Mouse (Mus musculus) kidney, embryonic 14.5 days (tissue): ENCODE results near the gene Prkd1. TPM values are rescaled to one million over a fixed set of nuclear protein-coding genes. Genes with fewer than 3 reads are reported as not detected.

ENCODE experiments used
- ATAC-seq: fragments of 200-750 bp; cut with Nextera tagmentation; 2 replicates; pipeline ENCODE4 v1.8.0; 2017; ENCODE audit warnings: moderate number of reproducible peaks, mild to moderate bottlenecking, moderate TSS enrichment, moderate library complexity; ENCODE audit not compliant: low FRiP score, low TSS enrichment
- H3K27ac ChIP-seq: fragments of 300-500 bp; sonication (generic); 2 replicates; pipeline ENCODE4 v1.5.1; 2014; ENCODE audit warnings: low read depth, mild to moderate bottlenecking, low read length, moderate library complexity, mixed read lengths
- H3K27me3 ChIP-seq: fragments of 300-500 bp; sonication (generic); 2 replicates; pipeline ENCODE4 v1.6.1; 2014; ENCODE audit warnings: mild to moderate bottlenecking, low read length; ENCODE audit not compliant: control insufficient read depth, insufficient read depth
- H3K36me3 ChIP-seq: fragments of 300-500 bp; sonication (generic); 2 replicates; pipeline ENCODE4 v1.6.1; 2014; ENCODE audit warnings: low read length, mixed read lengths; ENCODE audit not compliant: control insufficient read depth, insufficient read depth
- H3K4me1 ChIP-seq: fragments of 300-500 bp; sonication (generic); 2 replicates; pipeline ENCODE4 v1.6.1; 2014; ENCODE audit warnings: low read length, mixed read lengths; ENCODE audit not compliant: control insufficient read depth, insufficient read depth
- H3K4me2 ChIP-seq: fragments of 300-500 bp; sonication (generic); replicated peaks from 2 replicates; pipeline ENCODE4 v1.6.1; 2014; ENCODE audit warnings: low read depth, mild to moderate bottlenecking, low read length
- H3K4me3 ChIP-seq: fragments of 300-500 bp; sonication (generic); 2 replicates; pipeline ENCODE4 v1.5.1; 2014; ENCODE audit warnings: mild to moderate bottlenecking, low read length
- H3K9ac ChIP-seq: fragments of 300-500 bp; sonication (generic); 2 replicates; pipeline ENCODE4 v1.6.1; 2014; ENCODE audit warnings: low read depth, mild to moderate bottlenecking, low read length, moderate library complexity
- H3K9me3 ChIP-seq: fragments of 300-500 bp; sonication (generic); 2 replicates; pipeline ENCODE4 v1.6.1; 2016; ENCODE audit warnings: low read length; ENCODE audit not compliant: control insufficient read depth
- WGBS: fragments of 180-500 bp; shearing (Covaris S2); extraction: QIAGEN DNeasy Blood & Tissue Kit; methylation state at CpG from one replicate; pipeline ENCODE4 v1.1.7; 2014; 5-methylcytosine and 5-hydroxymethylcytosine counted together
- polyA plus RNA-seq: library from polyadenylated mRNA; unstranded; fragments of >200 nt; fragmentation: Nextera tagmentation; extraction: Ambion mirVana; gene quantifications from 2 replicates; pipeline ENCODE4 v1.2.1, GENCODE M21; 2014

The Prkd1 gene
- polyA plus RNA-seq, 1 experiment from 2014 or later: 6.0 TPM

- WGBS: 93% methylated on average over 1 of the region's 1 CpGs
Observed at GRCm38 (mm10) chr12:50615852-50616251, 33.0 kb downstream of the Prkd1 start.

GRCm38 (mm10) chr12:50614341-50614740, 34.6 kb downstream of the Prkd1 start:
- Histone ChIP-seq H3K36me3 (no peaks in the 10 kb centered on the region), H3K9ac (no peak overlapping the region), H3K27ac (no peak overlapping the region), H3K4me1 (no peaks in the 10 kb centered on the region), H3K27me3 (no peaks in the 10 kb centered on the region), H3K4me3 (no peak overlapping the region), H3K9me3 (no peaks in the 10 kb centered on the region), H3K4me2 (no peak overlapping the region)
- no peak for ATAC-seq
- 69% methylated on average over 6 of the region's 6 CpGs for WGBS

More at GRCm38 (mm10) chr12:50615852-50616251, 33.0 kb downstream of the Prkd1 start:
- ATAC-seq: no peak
- Histone ChIP-seq H3K4me1 (no peaks in the 10 kb centered on the region), H3K27ac (no peak overlapping the region), H3K4me3 (no peak overlapping the region), H3K27me3 (no peaks in the 10 kb centered on the region), H3K9me3 (no peaks in the 10 kb centered on the region), H3K4me2 (no peak overlapping the region), H3K9ac (no peak overlapping the region), H3K36me3 (no peaks in the 10 kb centered on the region)

- no peak for ATAC-seq
- Histone ChIP-seq H3K27ac (no peak overlapping the region), H3K4me2 (no peak overlapping the region), H3K4me3 (no peak overlapping the region), H3K9ac (no peak overlapping the region), H3K27me3 (no peaks in the 10 kb centered on the region), H3K36me3 (no peaks in the 10 kb centered on the region), H3K9me3 (no peaks in the 10 kb centered on the region), H3K4me1 (no peaks in the 10 kb centered on the region)
- WGBS: 65% methylated on average over 4 of the region's 4 CpGs
Observed at GRCm38 (mm10) chr12:50606703-50607500, 42.0 kb downstream of the Prkd1 start.

DNA sequence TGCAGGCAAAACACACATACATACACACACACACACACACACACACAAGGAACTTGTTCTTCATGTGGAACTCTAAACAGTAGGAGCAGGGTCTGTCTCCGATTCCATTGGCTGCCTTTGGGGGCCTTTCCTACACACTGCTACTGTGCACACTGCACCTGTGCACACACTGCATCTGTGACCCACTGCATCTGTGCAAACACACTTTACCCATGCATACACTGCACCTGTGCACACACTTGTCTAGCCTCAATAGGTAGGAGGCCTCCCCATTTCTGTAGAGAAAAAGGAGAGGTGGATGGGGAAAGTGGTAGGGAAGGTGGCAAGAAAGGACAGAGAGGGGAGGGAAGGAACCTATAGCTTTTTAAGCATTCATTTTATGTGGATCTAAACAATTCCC, 49.5 kb downstream of the Prkd1 start:
- Histone ChIP-seq H3K27ac (no peak overlapping the region), H3K4me2 (no peak overlapping the region), H3K9me3 (no peaks in the 10 kb centered on the region), H3K4me1 (no peaks in the 10 kb centered on the region), H3K9ac (no peak overlapping the region), H3K4me3 (no peak overlapping the region), H3K36me3 (no peaks in the 10 kb centered on the region), H3K27me3 (no peaks in the 10 kb centered on the region)
- no peak for ATAC-seq
- 86% methylated on average over 1 of the region's 1 CpGs for WGBS

DNA sequence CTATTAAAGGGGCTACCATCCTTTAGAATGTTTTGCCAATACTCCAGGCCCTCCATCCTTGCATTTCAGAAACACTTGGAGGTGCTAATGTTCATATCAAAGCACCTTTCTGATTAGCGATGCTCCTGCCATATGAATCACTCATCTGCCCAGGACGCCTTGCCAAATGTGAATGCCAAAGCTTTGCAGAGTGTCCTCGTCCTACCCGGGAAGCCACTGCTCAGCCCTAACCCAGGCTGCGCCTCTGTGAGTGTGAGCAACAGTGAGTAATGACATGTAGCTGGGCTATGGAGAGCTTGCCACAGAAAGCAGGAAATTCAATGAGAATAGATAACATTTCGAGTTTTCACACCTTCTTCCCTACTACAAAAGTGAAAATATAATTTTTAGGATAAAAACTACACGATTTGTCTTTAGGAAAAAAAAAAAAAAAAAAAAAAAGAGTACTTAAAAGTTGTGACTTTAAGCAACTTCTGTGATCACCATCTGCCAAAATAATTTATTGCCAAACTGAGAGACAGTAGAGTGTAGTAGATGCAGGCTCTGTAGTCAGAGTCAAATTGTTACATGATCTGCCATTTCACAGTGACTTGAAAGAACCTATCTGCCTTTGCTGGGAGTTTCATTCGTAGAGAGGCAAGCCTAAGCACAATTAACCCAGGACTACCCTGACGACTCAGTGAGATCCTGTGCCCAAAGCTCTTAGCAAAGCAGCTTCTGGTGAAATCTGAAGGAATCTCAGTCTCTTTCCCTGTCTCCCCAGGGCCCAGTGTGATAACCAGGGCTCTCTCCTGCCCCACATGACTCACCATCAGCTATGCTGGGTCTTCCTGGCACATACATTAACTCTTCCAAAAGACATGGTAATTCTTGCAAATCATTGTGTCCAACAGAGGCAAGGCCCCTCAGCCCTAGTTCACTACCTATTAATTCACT, 50.6 kb downstream of the Prkd1 start:
- H3K4me3 ChIP-seq: no peak overlapping the region
- no peaks in the 10 kb centered on the region for H3K36me3 ChIP-seq
- no peak overlapping the region for H3K9ac ChIP-seq
- no peak overlapping the region for H3K27ac ChIP-seq
- no peaks in the 10 kb centered on the region for H3K9me3 ChIP-seq
- no peaks in the 10 kb centered on the region for H3K4me1 ChIP-seq
- no peak overlapping the region for H3K4me2 ChIP-seq
- WGBS: 70% methylated on average over 9 of the region's 9 CpGs
- no peak for ATAC-seq
- H3K27me3 ChIP-seq: no peaks in the 10 kb centered on the region

DNA sequence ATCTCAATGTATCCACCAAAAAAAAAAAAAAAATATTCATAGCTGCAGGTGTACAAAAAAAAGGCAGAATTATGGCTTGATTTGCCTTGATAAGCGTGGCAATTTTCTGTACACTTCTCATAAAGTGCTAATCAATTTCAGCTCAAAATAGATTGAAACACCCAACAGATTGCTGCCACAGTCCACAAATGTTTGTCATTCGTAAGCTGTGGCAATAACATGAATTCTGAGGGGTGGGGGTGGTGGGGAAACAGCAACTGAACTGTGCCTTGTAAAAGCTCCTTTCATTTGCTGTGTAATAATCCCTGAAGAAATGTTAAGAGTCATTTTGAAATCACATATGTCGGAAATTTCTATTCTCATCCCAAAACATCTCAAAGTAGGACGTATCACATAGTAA, 51.4 kb downstream of the Prkd1 start:
- no peak for ATAC-seq
- no peaks in the 10 kb centered on the region for H3K4me1 ChIP-seq
- H3K27ac ChIP-seq: no peak overlapping the region
- H3K9me3 ChIP-seq: no peaks in the 10 kb centered on the region
- no peak overlapping the region for H3K4me3 ChIP-seq
- H3K27me3 ChIP-seq: no peaks in the 10 kb centered on the region
- H3K36me3 ChIP-seq: no peaks in the 10 kb centered on the region
- no peak overlapping the region for H3K4me2 ChIP-seq
- H3K9ac ChIP-seq: no peak overlapping the region
- WGBS: 94% methylated on average over 4 of the region's 4 CpGs

- H3K27ac ChIP-seq: no peak overlapping the region
- no peak overlapping the region for H3K4me2 ChIP-seq
- no peak for ATAC-seq
- H3K4me3 ChIP-seq: no peak overlapping the region
- H3K27me3 ChIP-seq: no peaks in the 10 kb centered on the region
- H3K4me1 ChIP-seq: no peaks in the 10 kb centered on the region
- no peak overlapping the region for H3K9ac ChIP-seq
- no peaks in the 10 kb centered on the region for H3K36me3 ChIP-seq
- WGBS: 75% methylated on average over 5 of the region's 5 CpGs
- no peaks in the 10 kb centered on the region for H3K9me3 ChIP-seq
Observed at GRCm38 (mm10) chr12:50595777-50596176, 53.1 kb downstream of the Prkd1 start.

DNA sequence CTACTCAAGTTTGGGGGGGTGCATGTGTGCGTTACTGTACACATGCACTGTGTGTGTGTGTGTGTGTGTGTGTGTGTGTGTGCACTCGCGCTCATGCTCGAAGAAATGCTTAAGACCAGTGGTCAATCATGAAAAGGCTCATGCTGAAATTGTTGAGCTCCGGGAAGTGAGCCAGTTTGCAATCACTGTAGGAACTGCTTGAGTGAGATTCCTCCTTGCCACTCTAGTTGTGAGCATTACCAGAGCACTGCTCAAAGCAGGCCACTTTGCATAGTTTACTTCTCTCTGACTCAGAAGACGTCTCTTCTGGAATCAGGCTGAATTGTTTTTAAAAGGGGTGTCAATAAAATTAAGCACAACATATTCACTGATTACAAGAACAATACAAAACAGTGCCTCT, 54.4 kb downstream of the Prkd1 start:
- Histone ChIP-seq H3K27me3 (no peaks in the 10 kb centered on the region), H3K36me3 (no peaks in the 10 kb centered on the region), H3K4me2 (no peak overlapping the region), H3K4me1 (no peaks in the 10 kb centered on the region), H3K27ac (no peak overlapping the region), H3K4me3 (no peak overlapping the region), H3K9me3 (no peaks in the 10 kb centered on the region), H3K9ac (no peak overlapping the region)
- no peak for ATAC-seq
- 86% methylated on average over 6 of the region's 6 CpGs for WGBS

- WGBS: 85% methylated on average over 2 of the region's 2 CpGs
- no peaks in the 10 kb centered on the region for H3K36me3 ChIP-seq
Observed at GRCm38 (mm10) chr12:50593481-50593880, 55.4 kb downstream of the Prkd1 start.

More at GRCm38 (mm10) chr12:50593481-50593880, 55.4 kb downstream of the Prkd1 start:
- Histone ChIP-seq H3K9ac (no peak overlapping the region), H3K27me3 (no peaks in the 10 kb centered on the region), H3K4me1 (no peaks in the 10 kb centered on the region), H3K4me3 (no peak overlapping the region), H3K27ac (no peak overlapping the region), H3K9me3 (no peaks in the 10 kb centered on the region), H3K4me2 (no peak overlapping the region)
- ATAC-seq: no peak
